Mouse (Mus musculus): ENCODE data around the gene Oxsr1.
"Not testable (repeated sequence)": the region's sequence is repeated elsewhere in the genome, so short reads cannot be mapped to it uniquely, and the experiment has no call there.

Gene Oxsr1

GRCm38 (mm10) chr9:119337842-119338241 lies 15.6 kb upstream of the Oxsr1 start:
- DNase-seq, result no peak

- no peak for DNase-seq
These were observed 13.3 kb upstream of the Oxsr1 start for GRCm38 (mm10) chr9:119335571-119335970.

GRCm38 (mm10) chr9:119334834-119335233 lies 12.6 kb upstream of the Oxsr1 start:
- DNase-seq, result no peak

- peak; percentile 33 for DNase-seq
These were observed 12.1 kb upstream of the Oxsr1 start for GRCm38 (mm10) chr9:119334324-119334723.

- DNase-seq, result no peak
These were observed 8.1 kb upstream of the Oxsr1 start for GRCm38 (mm10) chr9:119330186-119330963.

GRCm38 (mm10) chr9:119328488-119328887 lies 6.3 kb upstream of the Oxsr1 start:
- no peak for DNase-seq

- DNase-seq, result no peak
These were observed 1.9 kb upstream of the Oxsr1 start for GRCm38 (mm10) chr9:119324130-119324529.

GRCm38 (mm10) chr9:119323260-119323645 lies 1.0 kb upstream of the Oxsr1 start:
- DNase-seq, result no peak

- no peak for DNase-seq
These were observed 616 bp downstream of the Oxsr1 start for GRCm38 (mm10) chr9:119321392-119322229.

GRCm38 (mm10) chr9:119320946-119321345 lies 1.3 kb downstream of the Oxsr1 start:
- no peak for DNase-seq

GRCm38 (mm10) chr9:119320446-119320845 lies 1.8 kb downstream of the Oxsr1 start:
- no peak for DNase-seq

GRCm38 (mm10) chr9:119318891-119319290 lies 3.3 kb downstream of the Oxsr1 start:
- DNase-seq, result no peak

- no peak for DNase-seq
These were observed 9.1 kb downstream of the Oxsr1 start for GRCm38 (mm10) chr9:119313096-119313495.

- DNase-seq, result no peak
These were observed 13.2 kb downstream of the Oxsr1 start for GRCm38 (mm10) chr9:119309067-119309466.

- no peak for DNase-seq
These were observed 16.4 kb downstream of the Oxsr1 start for GRCm38 (mm10) chr9:119305863-119306262.

- no peak for DNase-seq
These were observed 23.7 kb downstream of the Oxsr1 start for GRCm38 (mm10) chr9:119298563-119298962.

GRCm38 (mm10) chr9:119297696-119298095 lies 24.5 kb downstream of the Oxsr1 start:
- no peak for DNase-seq

- no peak for DNase-seq
These were observed 31.4 kb downstream of the Oxsr1 start for GRCm38 (mm10) chr9:119290791-119291190.

- DNase-seq, result no peak
These were observed 41.1 kb downstream of the Oxsr1 start for GRCm38 (mm10) chr9:119280894-119281682.

GRCm38 (mm10) chr9:119278031-119278430 lies 44.2 kb downstream of the Oxsr1 start:
- no peak for DNase-seq

- no peak for DNase-seq
These were observed 45.9 kb downstream of the Oxsr1 start for GRCm38 (mm10) chr9:119276321-119276720.

- not testable (repeated sequence) for DNase-seq
These were observed 47.4 kb downstream of the Oxsr1 start for GRCm38 (mm10) chr9:119274814-119275213.

GRCm38 (mm10) chr9:119271496-119271895 lies 50.7 kb downstream of the Oxsr1 start:
- DNase-seq, result no peak
